Mouse (Mus musculus): ENCODE measurements around the gene Hist1h4k.
A peak's percentile ranks its signal among the peaks of the same experiment; 100 is the strongest.
"Not testable (repeated sequence)": the region's sequence is repeated elsewhere in the genome, so short reads cannot be mapped to it uniquely, and the experiment has no call there.

The Hist1h4k gene

GRCm38 (mm10) chr13:21754294-21755001 lies 4.1 kb upstream of the Hist1h4k start:
- not testable (repeated sequence) for DNase-seq (ENCODE audit: low read depth, low spot score)

DNA sequence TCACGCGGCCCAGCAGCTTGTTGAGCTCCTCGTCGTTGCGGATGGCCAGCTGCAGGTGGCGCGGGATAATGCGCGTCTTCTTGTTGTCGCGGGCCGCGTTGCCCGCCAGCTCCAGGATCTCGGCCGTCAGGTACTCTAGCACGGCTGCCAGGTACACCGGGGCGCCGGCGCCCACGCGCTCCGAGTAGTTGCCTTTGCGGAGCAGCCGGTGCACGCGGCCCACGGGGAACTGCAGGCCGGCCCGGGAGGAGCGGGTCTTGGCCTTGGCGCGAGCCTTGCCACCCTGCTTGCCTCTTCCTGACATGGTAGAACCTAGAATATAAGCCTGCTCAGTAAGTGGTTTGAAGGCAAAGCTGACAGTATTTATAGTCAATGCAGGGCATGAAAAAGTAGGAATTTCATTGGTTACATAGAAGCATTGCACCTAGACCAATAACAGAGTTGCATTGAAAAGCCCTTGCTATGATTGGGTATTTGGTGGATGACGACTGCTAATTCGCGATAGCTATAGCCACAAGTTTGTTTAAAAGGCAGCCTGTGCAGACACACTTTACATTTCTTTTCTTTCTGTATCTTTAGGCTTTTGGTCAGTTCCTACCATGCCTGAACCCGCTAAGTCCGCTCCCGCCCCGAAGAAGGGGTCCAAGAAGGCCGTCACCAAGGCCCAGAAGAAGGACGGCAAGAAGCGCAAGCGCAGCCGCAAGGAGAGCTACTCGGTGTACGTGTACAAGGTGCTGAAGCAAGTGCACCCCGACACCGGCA lies 3.4 kb upstream of the Hist1h4k start, which contains the start of the genes Hist1h2ak and Hist1h2bn:
TSS of gene Hist1h2ak (minus strand) at position 304 of the 762 bp plus-strand sequence.
TSS of gene Hist1h2bn (plus strand) at position 600 of the 762 bp plus-strand sequence.
- peak; percentile 96 for DNase-seq (ENCODE audit: low read depth, low spot score)

DNA sequence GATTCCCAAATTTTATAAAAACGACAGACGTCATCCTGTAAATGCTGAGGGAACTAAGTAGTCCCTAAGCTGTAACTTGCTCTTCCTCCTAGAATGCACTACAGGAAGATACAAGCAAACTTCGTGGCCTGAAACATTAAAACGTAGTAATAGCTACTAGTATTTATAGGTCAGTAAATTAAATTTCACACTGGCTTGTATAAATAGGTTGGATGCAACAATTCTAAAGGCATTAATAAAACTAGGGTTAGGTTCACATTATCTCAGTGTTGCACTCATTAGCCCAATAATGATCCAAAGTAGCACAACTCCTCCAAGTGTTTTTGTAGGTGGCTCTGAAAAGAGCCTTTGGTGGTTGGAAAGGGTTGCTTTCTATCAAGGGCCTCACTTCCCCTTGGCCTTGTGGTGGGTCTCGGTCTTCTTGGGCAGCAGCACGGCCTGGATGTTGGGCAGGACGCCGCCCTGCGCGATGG lies 2.8 kb upstream of the Hist1h4k start:
- DNase-seq (ENCODE audit: low read depth, low spot score), result peak; percentile 52

DNA sequence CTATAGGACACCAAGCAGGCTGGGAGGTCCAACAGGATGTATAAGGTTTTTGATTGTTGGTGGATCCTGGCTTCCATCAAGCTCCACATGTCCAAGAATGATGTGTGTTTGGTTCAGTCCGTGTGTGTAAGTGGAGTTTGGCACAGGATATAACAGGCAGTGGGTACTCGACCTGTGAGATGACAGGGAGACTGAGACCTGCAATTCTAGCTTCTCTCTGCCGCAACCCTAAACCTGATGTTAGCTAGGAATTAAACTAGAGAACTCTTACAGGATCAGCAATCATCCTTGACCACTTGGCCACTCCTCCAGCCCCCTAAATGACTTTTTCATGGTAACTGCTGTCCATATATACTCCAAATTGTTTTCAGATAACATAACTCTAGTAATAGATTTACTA lies 2.1 kb upstream of the Hist1h4k start:
- no peak for DNase-seq (ENCODE audit: low read depth, low spot score)

GRCm38 (mm10) chr13:21751827-21752226 lies 1.5 kb upstream of the Hist1h4k start:
- DNase-seq (ENCODE audit: low read depth, low spot score), result no peak

DNA sequence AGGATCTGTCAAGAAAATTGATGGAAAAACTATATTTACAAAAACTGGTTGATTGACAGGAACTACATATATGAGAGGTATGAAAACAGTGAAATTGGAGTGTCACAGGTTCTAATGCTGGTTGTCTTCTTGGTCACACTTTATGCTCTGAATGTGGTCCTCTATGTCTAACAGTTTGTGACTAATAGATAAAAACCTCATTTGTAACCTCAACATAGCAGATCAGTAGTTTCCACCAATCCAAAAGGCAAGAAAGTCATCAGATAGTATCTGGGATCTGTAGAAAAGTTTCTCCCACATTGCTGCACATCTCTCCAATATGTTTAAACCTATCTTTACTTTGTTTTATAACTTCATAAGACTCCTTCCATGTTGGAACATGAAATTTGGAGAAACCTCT lies 1.1 kb upstream of the Hist1h4k start:
- DNase-seq (ENCODE audit: low read depth, low spot score), result no peak

GRCm38 (mm10) chr13:21749387-21750158 lies 732 bp downstream of the Hist1h4k start:
- DNase-seq (ENCODE audit: low read depth, low spot score), result peak; percentile 62

DNA sequence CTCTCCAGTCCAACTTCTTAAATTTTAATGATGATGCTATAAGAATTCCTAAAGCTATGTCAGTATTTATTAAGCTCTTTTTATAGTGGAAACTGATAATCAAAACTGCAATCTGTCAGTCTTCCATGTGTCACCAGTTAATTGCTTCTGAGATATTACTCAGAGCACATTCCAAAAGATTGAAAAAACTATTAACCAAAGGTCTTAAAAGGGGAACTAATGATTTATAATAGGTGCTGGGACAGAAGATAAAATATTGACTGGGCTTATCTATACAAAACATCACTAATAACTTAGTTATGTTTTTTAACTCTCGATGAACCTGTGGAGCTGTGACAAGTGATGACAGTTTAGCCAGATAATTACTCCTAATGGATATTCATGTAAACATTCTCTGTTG lies 5.3 kb downstream of the Hist1h4k start:
- no peak for DNase-seq (ENCODE audit: low read depth, low spot score)

DNA sequence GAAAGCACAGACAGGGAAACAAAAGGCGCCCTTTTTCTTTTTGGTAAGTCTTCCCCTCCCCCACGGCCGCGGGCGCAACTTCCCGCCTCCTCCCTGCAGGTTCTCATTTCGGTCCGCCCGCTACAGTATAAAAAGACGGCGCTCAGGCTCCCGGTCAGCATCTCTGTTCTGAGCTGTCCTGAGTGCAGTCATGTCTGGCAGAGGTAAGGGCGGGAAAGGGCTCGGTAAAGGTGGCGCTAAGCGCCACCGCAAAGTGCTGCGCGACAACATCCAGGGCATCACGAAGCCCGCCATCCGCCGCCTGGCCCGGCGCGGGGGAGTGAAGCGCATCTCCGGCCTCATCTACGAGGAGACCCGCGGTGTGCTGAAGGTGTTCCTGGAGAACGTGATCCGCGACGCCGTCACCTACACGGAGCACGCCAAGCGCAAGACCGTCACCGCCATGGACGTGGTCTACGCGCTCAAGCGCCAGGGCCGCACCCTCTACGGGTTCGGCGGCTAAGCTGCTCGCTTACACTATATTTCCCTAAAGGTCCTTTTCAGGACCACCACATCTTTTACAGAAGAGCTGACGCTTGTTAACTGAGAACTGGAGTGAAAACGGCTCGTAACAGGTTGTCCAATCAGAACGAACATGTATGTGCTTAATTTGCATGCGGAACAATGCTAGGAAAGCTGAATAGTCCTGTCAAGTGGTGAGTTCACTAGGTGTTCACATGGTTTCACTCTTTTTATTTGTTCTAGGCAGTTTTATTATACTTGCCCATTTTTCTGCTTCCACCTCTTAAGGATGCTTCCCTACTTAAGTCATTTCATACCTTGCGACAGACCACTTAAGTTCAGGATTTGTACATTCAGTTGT lies 15.2 kb downstream of the Hist1h4k start, which contains the start of gene Hist1h4j:
TSS of gene Hist1h4j (plus strand) at position 159 of the 862 bp plus-strand sequence.
- peak; percentile 92 for DNase-seq (ENCODE audit: low read depth, low spot score)

DNA sequence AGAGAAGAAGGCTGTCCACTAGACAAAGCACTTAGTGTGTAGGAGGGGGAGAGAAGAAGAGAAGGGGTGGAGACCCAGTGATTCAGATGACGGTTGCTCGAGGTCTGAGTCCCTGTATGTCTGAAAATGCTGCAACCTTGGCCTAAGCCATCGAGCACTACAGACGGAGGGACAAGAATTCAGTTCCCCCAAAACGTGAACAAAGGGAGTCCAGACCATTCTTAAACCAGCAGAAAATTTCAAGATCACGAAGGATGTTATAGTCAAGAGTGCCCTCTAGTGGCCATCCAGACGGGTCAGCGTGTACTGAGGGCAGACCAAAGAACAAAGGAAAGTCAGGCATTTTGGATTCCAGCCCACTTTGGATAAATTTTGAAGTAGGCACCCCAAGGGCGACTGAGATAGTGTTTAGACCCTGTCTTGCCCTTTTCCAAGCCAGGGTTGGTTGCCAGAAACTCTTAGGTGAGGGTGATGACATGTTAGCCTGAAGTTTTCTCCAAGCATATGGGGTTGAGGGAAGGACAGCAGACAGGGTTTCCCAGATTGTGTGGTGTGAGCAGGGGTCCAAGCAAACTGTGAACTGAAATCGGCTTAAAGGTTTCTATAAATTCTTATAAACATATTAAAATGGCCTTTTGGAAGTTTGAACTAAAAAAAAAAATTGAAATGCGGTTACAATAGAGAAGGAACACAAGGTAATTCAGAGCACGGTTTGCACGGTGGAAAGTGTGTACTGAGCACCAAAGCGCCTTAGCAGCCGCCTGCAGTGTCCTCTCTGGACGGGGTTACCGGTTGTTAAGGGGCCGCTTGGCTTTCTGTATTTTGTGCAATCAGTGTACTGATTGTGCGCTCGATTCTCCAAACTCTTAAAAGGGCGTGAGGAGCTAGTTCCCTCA lies 16.0 kb downstream of the Hist1h4k start:
- DNase-seq (ENCODE audit: low read depth, low spot score), result peak; percentile 96

DNA sequence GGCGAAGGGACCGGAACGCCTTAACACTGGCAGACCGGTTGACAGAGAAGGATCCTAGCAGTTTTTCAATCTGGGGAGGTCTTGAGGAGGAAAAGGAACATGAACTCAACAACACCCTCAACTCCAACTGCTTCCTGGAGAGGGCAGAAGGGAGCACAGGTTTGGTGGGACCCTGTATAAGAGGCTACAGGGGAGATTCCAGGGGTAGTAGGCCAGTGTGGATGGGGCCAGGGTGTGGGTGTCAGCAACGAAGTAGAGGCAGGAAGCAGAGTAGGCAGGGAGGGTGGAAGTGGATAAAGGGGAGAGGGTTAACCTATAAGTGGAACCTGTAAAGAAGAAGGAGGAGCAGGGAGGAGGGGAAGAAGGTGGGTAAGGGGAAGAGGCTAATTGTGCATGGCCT lies 16.8 kb downstream of the Hist1h4k start:
- DNase-seq (ENCODE audit: low read depth, low spot score), result peak; percentile 43

- DNase-seq (ENCODE audit: low read depth, low spot score), result no peak
Measured at GRCm38 (mm10) chr13:21729544-21729943, 20.8 kb downstream of the Hist1h4k start.

- DNase-seq (ENCODE audit: low read depth, low spot score), result no peak
Measured at GRCm38 (mm10) chr13:21727948-21728572, 22.2 kb downstream of the Hist1h4k start.

DNA sequence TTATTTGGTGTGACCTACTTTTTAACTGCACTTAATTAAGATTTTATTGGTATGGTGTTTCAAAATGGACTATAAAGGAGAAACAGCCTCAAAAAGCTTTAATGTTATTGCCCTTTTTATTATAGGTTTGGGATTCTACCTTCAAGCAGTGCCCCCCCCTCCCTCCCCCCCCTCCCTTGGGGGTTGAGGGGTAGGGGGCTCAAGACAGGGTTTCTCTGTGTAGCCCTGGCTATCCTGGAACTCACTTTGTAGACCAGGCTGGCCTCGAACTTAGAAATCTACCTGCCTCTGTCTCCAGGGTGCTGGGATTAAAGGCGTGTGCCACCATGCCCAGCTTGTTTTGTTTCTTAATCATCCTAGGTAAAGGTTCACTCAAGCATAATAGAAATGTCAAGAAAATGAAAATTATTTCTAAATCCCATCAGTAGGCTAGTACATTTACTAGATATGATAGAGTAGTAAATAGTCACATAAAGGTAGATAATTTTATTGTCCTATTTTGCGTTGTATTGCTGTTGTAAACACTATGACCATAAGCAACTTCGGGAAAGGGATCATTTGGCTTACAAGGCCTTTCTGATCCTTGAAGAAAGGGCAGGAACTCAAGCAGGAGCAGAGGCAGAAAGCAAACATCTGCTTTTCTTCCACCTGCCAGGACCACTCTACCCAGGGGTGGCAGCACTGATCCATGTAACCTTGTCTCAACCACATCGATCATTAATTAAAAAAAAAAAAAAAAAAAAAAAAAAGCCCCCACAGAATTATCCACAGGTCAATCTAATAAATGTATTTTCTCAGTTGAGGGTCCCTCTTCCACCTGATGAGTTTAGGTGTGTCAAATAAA lies 27.1 kb downstream of the Hist1h4k start:
- peak; percentile 47 for DNase-seq (ENCODE audit: low read depth, low spot score)

GRCm38 (mm10) chr13:21722373-21722925 lies 27.9 kb downstream of the Hist1h4k start:
- peak; percentile 68 for DNase-seq (ENCODE audit: low read depth, low spot score)

DNA sequence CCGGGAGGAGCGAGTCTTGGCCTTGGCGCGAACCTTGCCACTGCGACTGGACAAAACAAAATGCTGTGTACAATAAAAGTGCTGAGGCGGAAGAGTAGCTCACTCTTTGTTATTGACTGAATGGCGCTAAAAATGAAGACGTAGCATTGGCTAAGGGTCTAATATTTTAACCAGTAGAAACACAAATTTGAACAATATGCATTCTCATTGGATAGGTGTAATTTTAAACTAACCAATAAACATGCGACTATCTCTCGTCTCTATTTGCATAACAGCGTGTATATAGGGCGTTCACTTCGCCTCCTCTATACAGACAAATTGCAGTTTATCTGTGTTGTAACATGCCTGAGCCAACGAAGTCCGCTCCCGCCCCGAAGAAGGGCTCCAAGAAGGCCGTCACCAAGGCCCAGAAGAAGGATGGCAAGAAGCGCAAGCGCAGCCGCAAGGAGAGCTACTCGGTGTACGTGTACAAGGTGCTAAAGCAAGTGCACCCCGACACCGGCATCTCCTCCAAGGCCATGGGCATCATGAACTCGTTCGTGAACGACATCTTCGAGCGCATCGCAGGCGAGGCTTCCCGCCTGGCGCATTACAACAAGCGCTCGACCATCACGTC lies 28.4 kb downstream of the Hist1h4k start, which contains the start of gene Hist1h2bm:
TSS of gene Hist1h2bm (plus strand) at position 288 of the 616 bp plus-strand sequence.
- DNase-seq (ENCODE audit: low read depth, low spot score), result peak; percentile 95

DNA sequence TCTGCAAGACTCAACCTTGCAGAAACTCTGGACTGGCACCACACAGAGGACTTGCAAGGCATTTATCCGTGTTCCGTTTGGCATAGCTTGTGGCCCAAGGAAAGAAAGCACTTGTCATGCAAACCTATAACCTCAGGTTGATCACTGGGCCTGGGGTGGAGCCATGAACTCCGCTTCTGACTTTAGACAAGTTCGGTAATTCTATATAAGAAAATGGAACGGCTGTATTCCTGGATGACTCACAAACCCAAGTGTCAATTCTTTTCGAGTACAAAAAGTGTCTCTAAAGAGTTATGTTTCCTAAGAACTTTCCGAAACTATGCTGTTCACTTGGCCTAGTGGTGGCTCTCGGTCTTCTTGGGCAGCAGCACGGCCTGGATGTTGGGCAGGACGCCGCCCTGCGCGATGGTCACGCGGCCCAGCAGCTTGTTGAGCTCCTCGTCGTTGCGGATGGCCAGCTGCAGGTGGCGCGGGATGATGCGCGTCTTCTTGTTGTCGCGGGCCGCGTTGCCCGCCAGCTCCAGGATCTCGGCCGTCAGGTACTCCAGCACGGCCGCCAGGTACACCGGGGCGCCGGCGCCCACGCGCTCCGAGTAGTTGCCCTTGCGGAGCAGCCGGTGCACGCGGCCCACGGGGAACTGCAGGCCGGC lies 29.1 kb downstream of the Hist1h4k start:
- DNase-seq (ENCODE audit: low read depth, low spot score), result peak; percentile 43

All from forelimb bud, embryonic 11.5 days (tissue).